Mouse (Mus musculus): ENCODE measurements around the gene Coa6. TPM values are rescaled to one million over a fixed set of nuclear protein-coding genes. Genes with fewer than 3 reads are reported as not detected.
"Not testable (repeated sequence)": the region's sequence is repeated elsewhere in the genome, so short reads cannot be mapped to it uniquely, and the experiment has no call there.

Coa6 gene
- polyA plus RNA-seq, 1 experiment: 12.2 TPM

GRCm38 (mm10) chr8:126391541-126391940, 30.8 kb upstream of the Coa6 start:
- no peaks in the 10 kb centered on the region for H3K27me3 ChIP-seq (ENCODE audit: control insufficient read depth, insufficient read depth, low read length)
- H3K4me1 ChIP-seq (ENCODE audit: control insufficient read depth, insufficient read depth, low read length): no peaks in the 10 kb centered on the region
- no peak overlapping the region for H3K4me3 ChIP-seq (ENCODE audit: control insufficient read depth, low read depth, low read length)
- H3K27ac ChIP-seq (ENCODE audit: control insufficient read depth, insufficient read depth, low read depth, low read length): no peak overlapping the region
- TF ChIP-seq POLR2A (IDR thresholded peaks at IDR 0.05; ENCODE audit: control insufficient read depth, low read depth, low read length) (no peak), CTCF (IDR thresholded peaks at IDR 0.05; ENCODE audit: control insufficient read depth, insufficient read depth, insufficient replicate concordance, low read depth, low read length) (no peak)
- no peaks in the 10 kb centered on the region for H3K36me3 ChIP-seq (ENCODE audit: control insufficient read depth, insufficient read depth, low read length)

GRCm38 (mm10) chr8:126395386-126395785, 26.9 kb upstream of the Coa6 start:
- Histone ChIP-seq H3K27ac (ENCODE audit: control insufficient read depth, insufficient read depth, low read depth, low read length) (no peak overlapping the region), H3K36me3 (ENCODE audit: control insufficient read depth, insufficient read depth, low read length) (no peaks in the 10 kb centered on the region), H3K27me3 (ENCODE audit: control insufficient read depth, insufficient read depth, low read length) (no peaks in the 10 kb centered on the region), H3K4me3 (ENCODE audit: control insufficient read depth, low read depth, low read length) (no peak overlapping the region), H3K4me1 (ENCODE audit: control insufficient read depth, insufficient read depth, low read length) (no peaks in the 10 kb centered on the region)
- TF ChIP-seq CTCF (IDR thresholded peaks at IDR 0.05; ENCODE audit: control insufficient read depth, insufficient read depth, insufficient replicate concordance, low read depth, low read length) (no peak), POLR2A (IDR thresholded peaks at IDR 0.05; ENCODE audit: control insufficient read depth, low read depth, low read length) (no peak)

GRCm38 (mm10) chr8:126395917-126396316, 26.4 kb upstream of the Coa6 start:
- TF ChIP-seq CTCF (IDR thresholded peaks at IDR 0.05; ENCODE audit: control insufficient read depth, insufficient read depth, insufficient replicate concordance, low read depth, low read length) (no peak), POLR2A (IDR thresholded peaks at IDR 0.05; ENCODE audit: control insufficient read depth, low read depth, low read length) (no peak)
- H3K36me3 ChIP-seq (ENCODE audit: control insufficient read depth, insufficient read depth, low read length): no peaks in the 10 kb centered on the region
- no peaks in the 10 kb centered on the region for H3K27me3 ChIP-seq (ENCODE audit: control insufficient read depth, insufficient read depth, low read length)
- H3K4me3 ChIP-seq (ENCODE audit: control insufficient read depth, low read depth, low read length): no peak overlapping the region
- H3K27ac ChIP-seq (ENCODE audit: control insufficient read depth, insufficient read depth, low read depth, low read length): no peak overlapping the region
- H3K4me1 ChIP-seq (ENCODE audit: control insufficient read depth, insufficient read depth, low read length): no peaks in the 10 kb centered on the region

GRCm38 (mm10) chr8:126398349-126398748, 24.0 kb upstream of the Coa6 start:
- Histone ChIP-seq H3K4me1 (ENCODE audit: control insufficient read depth, insufficient read depth, low read length) (no peaks in the 10 kb centered on the region), H3K27me3 (ENCODE audit: control insufficient read depth, insufficient read depth, low read length) (no peaks in the 10 kb centered on the region), H3K27ac (ENCODE audit: control insufficient read depth, insufficient read depth, low read depth, low read length) (no peak overlapping the region), H3K4me3 (ENCODE audit: control insufficient read depth, low read depth, low read length) (no peak overlapping the region), H3K36me3 (ENCODE audit: control insufficient read depth, insufficient read depth, low read length) (no peaks in the 10 kb centered on the region)
- TF ChIP-seq POLR2A (IDR thresholded peaks at IDR 0.05; ENCODE audit: control insufficient read depth, low read depth, low read length): no peak
- peak; percentile 28; the same call in 1 of the 2 replicates for TF ChIP-seq CTCF (IDR thresholded peaks at IDR 0.05; ENCODE audit: control insufficient read depth, insufficient read depth, insufficient replicate concordance, low read depth, low read length)

GRCm38 (mm10) chr8:126404550-126404949, 17.8 kb upstream of the Coa6 start:
- H3K27me3 ChIP-seq (ENCODE audit: control insufficient read depth, insufficient read depth, low read length); H3K4me3 ChIP-seq (ENCODE audit: control insufficient read depth, low read depth, low read length); H3K4me1 ChIP-seq (ENCODE audit: control insufficient read depth, insufficient read depth, low read length); H3K36me3 ChIP-seq (ENCODE audit: control insufficient read depth, insufficient read depth, low read length); H3K27ac ChIP-seq (ENCODE audit: control insufficient read depth, insufficient read depth, low read depth, low read length): not testable (repeated sequence)

DNA sequence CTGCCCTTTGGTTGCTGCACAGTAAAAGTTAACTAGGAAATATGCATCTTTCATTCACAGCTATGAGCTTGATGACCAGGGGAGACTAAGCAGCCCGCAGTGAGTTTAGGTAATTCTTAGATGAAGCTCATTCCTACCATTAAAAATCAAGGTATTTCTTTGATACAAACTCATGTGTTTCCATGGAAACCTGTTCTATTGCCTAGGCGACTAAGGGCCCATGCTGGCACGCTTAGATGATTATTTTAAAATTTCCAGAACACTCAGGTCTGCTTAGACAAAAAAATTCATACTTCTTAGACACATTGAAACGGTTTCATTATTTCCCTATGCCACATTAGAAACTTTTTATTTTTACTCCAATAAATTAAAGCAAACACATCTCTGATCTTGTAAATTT, 17.3 kb upstream of the Coa6 start:
- Histone ChIP-seq H3K4me1 (ENCODE audit: control insufficient read depth, insufficient read depth, low read length) (no peaks in the 10 kb centered on the region), H3K4me3 (ENCODE audit: control insufficient read depth, low read depth, low read length) (no peak overlapping the region), H3K36me3 (ENCODE audit: control insufficient read depth, insufficient read depth, low read length) (no peaks in the 10 kb centered on the region), H3K27me3 (ENCODE audit: control insufficient read depth, insufficient read depth, low read length) (no peaks in the 10 kb centered on the region), H3K27ac (ENCODE audit: control insufficient read depth, insufficient read depth, low read depth, low read length) (no peak overlapping the region)
- TF ChIP-seq CTCF (IDR thresholded peaks at IDR 0.05; ENCODE audit: control insufficient read depth, insufficient read depth, insufficient replicate concordance, low read depth, low read length) (no peak), POLR2A (IDR thresholded peaks at IDR 0.05; ENCODE audit: control insufficient read depth, low read depth, low read length) (no peak)

- H3K4me3 ChIP-seq (ENCODE audit: control insufficient read depth, low read depth, low read length): no peak overlapping the region
- H3K27me3 ChIP-seq (ENCODE audit: control insufficient read depth, insufficient read depth, low read length): no peaks in the 10 kb centered on the region
- no peaks in the 10 kb centered on the region for H3K36me3 ChIP-seq (ENCODE audit: control insufficient read depth, insufficient read depth, low read length)
- no peak overlapping the region for H3K27ac ChIP-seq (ENCODE audit: control insufficient read depth, insufficient read depth, low read depth, low read length)
- H3K4me1 ChIP-seq (ENCODE audit: control insufficient read depth, insufficient read depth, low read length): peaks cover 3% of the 10 kb centered on the region
- TF ChIP-seq POLR2A (IDR thresholded peaks at IDR 0.05; ENCODE audit: control insufficient read depth, low read depth, low read length): no peak
- TF ChIP-seq CTCF (IDR thresholded peaks at IDR 0.05; ENCODE audit: control insufficient read depth, insufficient read depth, insufficient replicate concordance, low read depth, low read length): no peak
These were observed 1.5 kb upstream of the Coa6 start for GRCm38 (mm10) chr8:126420834-126421233.

DNA sequence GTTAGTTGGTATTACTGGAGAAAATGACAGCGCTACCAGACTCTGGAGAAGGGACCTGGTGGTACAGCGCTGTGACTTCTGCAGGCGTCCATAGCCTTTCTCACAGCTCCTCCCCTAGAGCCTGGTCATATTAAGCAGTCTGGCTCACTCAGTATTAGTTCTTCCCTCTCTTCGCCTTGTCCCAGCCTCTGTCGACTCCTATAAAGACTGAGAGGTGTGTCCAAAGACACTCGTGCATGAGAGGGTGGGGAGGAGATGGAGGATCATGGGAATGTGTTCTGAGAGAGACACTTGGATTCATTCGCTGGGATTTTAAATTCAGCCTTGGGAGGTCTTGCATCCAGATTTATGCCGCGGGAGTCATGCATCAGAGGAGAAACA, 595 bp downstream of the Coa6 start:
- TF ChIP-seq CTCF (IDR thresholded peaks at IDR 0.05; ENCODE audit: control insufficient read depth, insufficient read depth, insufficient replicate concordance, low read depth, low read length): no peak
- TF ChIP-seq POLR2A (IDR thresholded peaks at IDR 0.05; ENCODE audit: control insufficient read depth, low read depth, low read length): no peak

More for the DNA sequence above, 595 bp downstream of the Coa6 start:
- Histone ChIP-seq H3K36me3 (ENCODE audit: control insufficient read depth, insufficient read depth, low read length) (peaks cover 2% of the 10 kb centered on the region; the same call in 1 of the 2 replicates), H3K4me3 (ENCODE audit: control insufficient read depth, low read depth, low read length) (peak overlapping the region; percentile 98), H3K27ac (ENCODE audit: control insufficient read depth, insufficient read depth, low read depth, low read length) (peak overlapping the region; percentile 80), H3K4me1 (ENCODE audit: control insufficient read depth, insufficient read depth, low read length) (peaks cover 3% of the 10 kb centered on the region), H3K27me3 (ENCODE audit: control insufficient read depth, insufficient read depth, low read length) (no peaks in the 10 kb centered on the region)
